ENCODE assay signal across 12 mouse cellular contexts in genomic region chr17:81468941-81469340, GRCm38 (mm10). TPM values are rescaled to one million over a fixed set of nuclear protein-coding genes. Genes with fewer than 3 reads are reported as not detected.
DNase-seq lines count a peak whose midpoint lies in the region; ATAC-seq and TF ChIP-seq lines count a peak whose summit lies in the region.
"Had no signal": no experiment of that assay in that cellular context is flagged by ENCODE, and none has a peak within 500 bp of the region (broad histone marks: within the 10 kb centered on the region; RNA-seq: fewer than 3 reads in every experiment).

No protein-coding gene starts in this region.

- H3K27ac ChIP-seq in midbrain, embryonic 11.5 days (ENCODE audit: low read depth, low read length) = no peak overlapping the region
- H3K27ac ChIP-seq in midbrain, embryonic 10.5 days (replicated peaks) = no peak overlapping the region
- peak overlapping the region; percentile 83 for H3K27ac ChIP-seq in heart, embryonic 13.5 days (replicated peaks)
- 0 out of 2 replicates have a peak overlapping the region, but pooled peaks have one; percentile 19 for H3K27ac ChIP-seq in lung, embryonic 15.5 days
- H3K27ac ChIP-seq in stomach, postnatal 0 days (replicated peaks) = peak overlapping the region; percentile 49; the same call in 1 of the 2 replicates
- H3K27ac ChIP-seq: forebrain, embryonic 12.5 days; liver, embryonic 13.5 days had no signal

- WGBS in midbrain, embryonic 11.5 days = 86% methylated on average over 5 of the region's 5 CpGs
- 85% methylated on average over 5 of the region's 5 CpGs for WGBS in midbrain, embryonic 10.5 days
- WGBS in heart, embryonic 13.5 days = 25% methylated on average over 5 of the region's 5 CpGs
- WGBS in lung, embryonic 15.5 days = 47% methylated on average over 5 of the region's 5 CpGs
- WGBS in stomach, postnatal 0 days = 40% methylated on average over 5 of the region's 5 CpGs

- no peaks in the 10 kb centered on the region for H3K27me3 ChIP-seq in midbrain, embryonic 11.5 days (ENCODE audit: control insufficient read depth, insufficient read depth, low read length)
- no peaks in the 10 kb centered on the region for H3K27me3 ChIP-seq in midbrain, embryonic 10.5 days (ENCODE audit: low read depth, poor library complexity, severe bottlenecking)
- no peaks in the 10 kb centered on the region for H3K27me3 ChIP-seq in heart, embryonic 13.5 days (replicated peaks)
- no peaks in the 10 kb centered on the region for H3K27me3 ChIP-seq in lung, embryonic 15.5 days
- H3K27me3 ChIP-seq in stomach, postnatal 0 days (ENCODE audit: control insufficient read depth, insufficient read depth, low read length) = no peaks in the 10 kb centered on the region
- H3K27me3 ChIP-seq: liver, embryonic 13.5 days had no signal

- peak; percentile 78 for DNase-seq in midbrain, embryonic 11.5 days (ENCODE audit: low spot score, missing footprints)
- no peak for DNase-seq in midbrain, embryonic 10.5 days (ENCODE audit: low spot score)
- peak; percentile 41 for DNase-seq in stomach, postnatal 0 days (ENCODE audit: low spot score)
- DNase-seq in left cerebral cortex, adult 11 months (ENCODE audit: low spot score) = no peak
- no peak for DNase-seq in urinary bladder, postnatal 10 days (ENCODE audit: low spot score)
- DNase-seq in right cerebral cortex, postnatal 25 days = no peak
- DNase-seq: liver, embryonic 13.5 days had no signal

- TF ChIP-seq CTCF in stomach, postnatal 0 days (IDR thresholded peaks at IDR 0.05; ENCODE audit: low read depth) = no peak

- H3K9me3 ChIP-seq in midbrain, embryonic 11.5 days (ENCODE audit: control insufficient read depth, low read length) = no peaks in the 10 kb centered on the region
- no peaks in the 10 kb centered on the region for H3K9me3 ChIP-seq in midbrain, embryonic 10.5 days (replicated peaks)
- H3K9me3 ChIP-seq in heart, embryonic 13.5 days = no peaks in the 10 kb centered on the region
- no peaks in the 10 kb centered on the region for H3K9me3 ChIP-seq in lung, embryonic 15.5 days
- no peaks in the 10 kb centered on the region for H3K9me3 ChIP-seq in stomach, postnatal 0 days (ENCODE audit: control insufficient read depth, low read length)
- H3K9me3 ChIP-seq: forebrain, embryonic 12.5 days; liver, embryonic 13.5 days had no signal

- H3K4me1 ChIP-seq in midbrain, embryonic 11.5 days (ENCODE audit: control insufficient read depth, insufficient read depth, low read length) = no peaks in the 10 kb centered on the region
- no peaks in the 10 kb centered on the region for H3K4me1 ChIP-seq in midbrain, embryonic 10.5 days
- H3K4me1 ChIP-seq in heart, embryonic 13.5 days = peaks cover 27% of the 10 kb centered on the region
- H3K4me1 ChIP-seq in lung, embryonic 15.5 days = peaks cover 16% of the 10 kb centered on the region
- no peaks in the 10 kb centered on the region for H3K4me1 ChIP-seq in stomach, postnatal 0 days (replicated peaks; ENCODE audit: control insufficient read depth, insufficient read depth)
- H3K4me1 ChIP-seq: forebrain, embryonic 12.5 days; liver, embryonic 13.5 days had no signal

- no peaks in the 10 kb centered on the region for H3K36me3 ChIP-seq in midbrain, embryonic 11.5 days (ENCODE audit: control insufficient read depth, insufficient read depth, low read length)
- no peaks in the 10 kb centered on the region for H3K36me3 ChIP-seq in midbrain, embryonic 10.5 days
- H3K36me3 ChIP-seq in heart, embryonic 13.5 days = peaks cover 8% of the 10 kb centered on the region
- H3K36me3 ChIP-seq in lung, embryonic 15.5 days = no peaks in the 10 kb centered on the region
- no peaks in the 10 kb centered on the region for H3K36me3 ChIP-seq in stomach, postnatal 0 days (ENCODE audit: control insufficient read depth, insufficient read depth, low read length)
- H3K36me3 ChIP-seq: forebrain, embryonic 12.5 days; liver, embryonic 13.5 days had no signal

- H3K4me2 ChIP-seq in midbrain, embryonic 11.5 days = no peak overlapping the region
- no peak overlapping the region for H3K4me2 ChIP-seq in heart, embryonic 13.5 days
- no peak overlapping the region for H3K4me2 ChIP-seq in lung, embryonic 15.5 days
- H3K4me2 ChIP-seq in stomach, postnatal 0 days (replicated peaks; ENCODE audit: low read depth) = no peak overlapping the region
- H3K4me2 ChIP-seq: forebrain, embryonic 12.5 days; liver, embryonic 13.5 days had no signal

- no peak overlapping the region for H3K4me3 ChIP-seq in midbrain, embryonic 11.5 days (ENCODE audit: low read depth, low read length)
- no peak overlapping the region for H3K4me3 ChIP-seq in midbrain, embryonic 10.5 days
- no peak overlapping the region for H3K4me3 ChIP-seq in heart, embryonic 13.5 days
- no peak overlapping the region for H3K4me3 ChIP-seq in lung, embryonic 15.5 days
- no peak overlapping the region for H3K4me3 ChIP-seq in stomach, postnatal 0 days (ENCODE audit: low read depth, low read length)
- H3K4me3 ChIP-seq: forebrain, embryonic 12.5 days; liver, embryonic 13.5 days had no signal

- ATAC-seq in midbrain, embryonic 11.5 days (ENCODE audit: low FRiP score) = no peak
- peak; percentile 61; the same call in 1 of the 2 replicates for ATAC-seq in heart, embryonic 13.5 days (ENCODE audit: extremely low read depth, insufficient number of reproducible peaks, low FRiP score, low TSS enrichment)
- ATAC-seq in lung, embryonic 15.5 days (ENCODE audit: borderline replicate concordance, extremely low read depth, low FRiP score, low TSS enrichment) = peak; percentile 78; the same call in 1 of the 2 replicates
- peak; percentile 83; the same call in 1 of the 2 replicates for ATAC-seq in stomach, postnatal 0 days (ENCODE audit: low FRiP score, low TSS enrichment)

- H3K9ac ChIP-seq in midbrain, embryonic 11.5 days (ENCODE audit: low read length) = no peak overlapping the region
- peak overlapping the region; percentile 16; the same call in 1 of the 2 replicates for H3K9ac ChIP-seq in heart, embryonic 13.5 days
- H3K9ac ChIP-seq in lung, embryonic 15.5 days = no peak overlapping the region
- H3K9ac ChIP-seq in stomach, postnatal 0 days (ENCODE audit: low read length) = no peak overlapping the region
- H3K9ac ChIP-seq: forebrain, embryonic 12.5 days; liver, embryonic 13.5 days had no signal

- no peak for TF ChIP-seq EP300 in stomach, postnatal 0 days (optimal IDR thresholded peaks at IDR 0.05)

RNA-seq across cellular contexts. Expression of gene Gm11096, which starts 27.4 kb away (rescaled TPM):
- polyA plus RNA-seq in midbrain, embryonic 11.5 days (2014; fragmentation: Nextera tagmentation; extraction: Ambion mirVana) = not detected in 2 replicates
- not detected in 2 replicates for polyA plus RNA-seq in midbrain, embryonic 10.5 days (2016; fragmentation: Nextera tagmentation; extraction: Ambion mirVana)
- polyA plus RNA-seq in heart, embryonic 13.5 days (2015; fragmentation: Nextera tagmentation; extraction: Ambion mirVana) = not detected in 2 replicates
- not detected in 2 replicates for polyA plus RNA-seq in lung, embryonic 15.5 days (2015; fragmentation: Nextera tagmentation; extraction: Ambion mirVana)
- polyA plus RNA-seq in stomach, postnatal 0 days (2015; fragmentation: Nextera tagmentation; extraction: Ambion mirVana) = not detected in 2 replicates
- polyA plus RNA-seq: forebrain, embryonic 12.5 days; large intestine, adult 2 months; liver, embryonic 13.5 days; midbrain, postnatal 0 days had no signal

Comparison
In these comparisons a context has a peak if more than half of its experiments do, and no peak if none do; other contexts are left out.
1. DNase-seq: peak in midbrain, embryonic 11.5 days (single experiment) and stomach, postnatal 0 days (single experiment); none in midbrain, embryonic 10.5 days (single experiment), left cerebral cortex, adult 11 months (single experiment), urinary bladder, postnatal 10 days (single experiment) and right cerebral cortex, postnatal 25 days (single experiment).
2. H3K27ac ChIP-seq: peak in heart, embryonic 13.5 days (single experiment), lung, embryonic 15.5 days (single experiment) and stomach, postnatal 0 days (single experiment); none in midbrain, embryonic 11.5 days (single experiment) and midbrain, embryonic 10.5 days (single experiment).